Mouse (Mus musculus) G1E (cell line): ENCODE data around the gene Hbs1l. TPM values are rescaled to one million over a fixed set of nuclear protein-coding genes. Genes with fewer than 3 reads are reported as not detected.

Source experiments
- ATAC-seq: 2 replicates; pipeline ENCODE4 v1.8.0; 2016; ENCODE audit warnings: mild to moderate bottlenecking; ENCODE audit not compliant: insufficient number of reproducible peaks, poor library complexity, low FRiP score, severe bottlenecking; ENCODE audit errors: extremely low read depth
- DNase-seq: peaks from one replicate; pipeline ENCODE4 v3.0.0; 2012; ENCODE audit warnings: low spot score
- H3K27me3 ChIP-seq: 2 replicates; pipeline ENCODE4 v1.6.1; 2012; ENCODE audit warnings: mild to moderate bottlenecking, low read length, inconsistent platforms; ENCODE audit not compliant: insufficient read depth
- H3K36me3 ChIP-seq: replicated peaks from 2 replicates; pipeline ENCODE3; 2012; ENCODE audit warnings: mild to moderate bottlenecking, inconsistent platforms
- H3K4me1 ChIP-seq: 2 replicates; pipeline ENCODE4 v1.6.1; 2012; ENCODE audit warnings: low read depth, low read length, inconsistent platforms, mixed read lengths; ENCODE audit not compliant: insufficient read depth
- H3K4me3 ChIP-seq: 2 replicates; pipeline ENCODE4 v1.5.1; 2012; ENCODE audit warnings: low read depth, mild to moderate bottlenecking, inconsistent platforms, low read length, moderate library complexity, mixed read lengths
- H3K9me3 ChIP-seq: replicated peaks from 2 replicates; pipeline ENCODE4 v1.6.1; 2012; ENCODE audit warnings: inconsistent platforms
- CTCF ChIP-seq: IDR thresholded peaks from 2 replicates; pipeline ENCODE4 v1.5.1; 2012; ENCODE audit warnings: low read depth, low read length, inconsistent platforms, mixed read lengths
- GATA1 ChIP-seq: IDR thresholded peaks from 2 replicates; pipeline ENCODE4 v1.6.1; 2012; ENCODE audit warnings: borderline replicate concordance, low read length, inconsistent platforms, mixed read lengths
- GATA2 ChIP-seq: IDR thresholded peaks from 2 replicates; pipeline ENCODE4 v1.6.1; 2012; ENCODE audit warnings: low read depth, low read length, inconsistent platforms, borderline replicate concordance
- POLR2AphosphoS5 ChIP-seq: IDR thresholded peaks from 2 replicates; pipeline ENCODE4 v1.6.1; 2012; ENCODE audit warnings: low read depth, low read length, inconsistent platforms; ENCODE audit not compliant: insufficient replicate concordance
- TAL1 ChIP-seq: conservative IDR thresholded peaks from 2 replicates; pipeline ENCODE4 v1.6.1; 2012; ENCODE audit warnings: low read depth, low read length, inconsistent platforms, mixed read lengths
- polyA plus RNA-seq: library from polyadenylated mRNA; stranded (reverse); fragments of >175 nt; gene quantifications from 2 replicates; pipeline ENCODE4 v1.2.3, GENCODE M21; 2012
- total RNA-seq, 2 experiments: library from RNA; stranded (forward) in 1 of 2; stranded (reverse) in 1 of 2; fragments of 200-1000 nt in 1 of 2; fragments of >200 nt in 1 of 2; fragmentation: Nextera tagmentation in 1 of 2; gene quantifications; 2 replicates each; pipeline ENCODE4 v1.2.3; 2014 to 2017

The Hbs1l gene
- total and polyA plus RNA-seq, 3 experiments, result 132 to 153 (median 150) TPM

DNA sequence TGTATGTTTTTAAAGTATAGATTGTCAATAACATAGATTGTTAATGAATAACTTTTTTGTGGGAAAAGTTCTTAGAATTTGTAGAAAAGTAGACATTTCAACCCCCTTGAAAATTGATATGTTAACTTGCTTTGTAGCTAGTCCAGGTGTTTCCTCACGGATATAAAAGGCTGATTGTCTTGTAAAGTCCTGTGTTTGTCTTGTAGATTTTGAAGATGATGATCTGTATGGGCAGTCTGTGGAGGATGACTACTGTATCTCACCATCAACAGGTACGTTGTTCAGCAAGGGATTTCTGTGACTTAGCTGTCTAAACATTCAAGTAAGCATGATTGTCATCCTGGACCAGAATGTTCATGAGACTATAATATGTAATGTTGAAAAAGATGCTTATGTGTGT lies 3.2 kb downstream of the Hbs1l start:
- ATAC-seq, result no peak
- TF ChIP-seq GATA1 (no peak), TAL1 (no peak), CTCF (no peak), GATA2 (no peak), POLR2AphosphoS5 (no peak)
- Histone ChIP-seq H3K9me3 (no peaks in the 10 kb centered on the region), H3K4me3 (no peak overlapping the region), H3K4me1 (peaks cover 64% of the 10 kb centered on the region), H3K36me3 (peaks cover 65% of the 10 kb centered on the region), H3K27me3 (no peaks in the 10 kb centered on the region)
- DNase-seq, result no peak

DNA sequence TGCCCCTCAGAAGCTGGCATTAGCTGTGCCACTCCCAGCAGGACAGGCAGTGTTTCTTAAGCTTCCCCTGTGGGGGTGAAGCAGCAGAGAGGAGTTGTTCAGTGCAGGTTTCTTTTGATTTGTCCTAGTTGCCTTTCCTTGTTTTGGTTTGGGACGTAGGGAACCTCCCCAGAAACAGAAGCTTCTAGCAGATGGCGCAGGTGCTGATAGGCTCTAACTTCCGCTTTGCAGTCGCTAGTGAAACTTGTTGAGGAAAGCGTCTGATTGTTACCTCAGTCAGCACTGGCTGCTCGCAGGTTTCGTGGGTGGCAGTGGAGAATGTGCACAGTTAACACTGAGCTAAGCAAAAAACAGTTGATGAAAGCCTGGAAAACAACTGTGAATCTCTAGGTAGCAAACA lies 6.0 kb downstream of the Hbs1l start:
- TF ChIP-seq CTCF (no peak), GATA2 (no peak), TAL1 (no peak), GATA1 (no peak), POLR2AphosphoS5 (no peak)
- DNase-seq (no peak), ATAC-seq (peak; percentile 22; the same call in 1 of the 2 replicates)
- Histone ChIP-seq H3K36me3 (peaks cover 89% of the 10 kb centered on the region), H3K27me3 (no peaks in the 10 kb centered on the region), H3K4me1 (peaks cover 56% of the 10 kb centered on the region), H3K4me3 (no peak overlapping the region; the same call in 1 of the 2 replicates), H3K9me3 (no peaks in the 10 kb centered on the region)

DNA sequence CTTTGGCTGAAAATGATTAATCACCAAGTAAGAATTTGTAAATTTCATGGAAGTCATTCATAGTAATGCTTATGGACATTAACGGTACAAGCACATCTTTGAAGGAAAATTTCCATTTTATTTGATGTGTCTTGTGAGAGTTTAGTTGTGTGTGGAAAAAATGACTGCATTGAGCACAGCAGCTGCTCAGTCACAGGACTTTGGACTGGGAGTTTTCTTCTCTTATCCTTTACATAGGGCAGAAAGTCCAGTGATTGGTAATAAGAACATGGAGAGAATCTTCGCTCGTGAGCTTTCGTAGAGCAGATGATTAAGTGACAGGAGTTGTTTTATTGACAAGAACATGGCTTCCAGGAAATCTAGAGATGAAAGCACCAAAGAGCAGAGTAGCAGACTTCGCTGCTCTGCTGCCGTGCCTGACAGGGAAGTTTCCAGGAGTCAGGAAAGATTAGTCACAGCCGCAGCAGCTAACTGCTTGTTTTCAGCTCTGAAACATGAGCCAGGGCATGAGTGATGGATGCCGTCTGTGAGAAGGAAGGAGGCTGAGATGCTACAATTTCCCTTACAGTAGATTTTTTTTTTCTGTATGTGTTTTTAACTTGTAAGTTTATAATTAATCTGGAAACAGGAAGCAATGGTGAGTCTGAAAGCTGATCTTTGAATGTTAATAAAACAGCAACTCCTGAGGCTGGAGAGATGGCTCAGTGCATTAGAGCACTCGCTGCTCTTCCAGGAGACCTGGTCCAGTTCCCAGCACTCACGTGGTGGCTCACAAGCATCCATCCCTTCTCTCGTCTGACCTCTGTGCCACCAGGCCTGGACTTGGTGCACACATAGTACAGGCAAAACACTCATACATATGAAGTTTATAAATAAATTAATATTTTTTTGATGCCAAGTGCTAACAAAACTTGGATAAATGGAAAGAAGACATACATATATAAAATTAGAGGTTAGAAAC lies 9.2 kb downstream of the Hbs1l start:
- Histone ChIP-seq H3K4me3 (no peak overlapping the region), H3K27me3 (no peaks in the 10 kb centered on the region), H3K4me1 (peaks cover 31% of the 10 kb centered on the region), H3K9me3 (no peaks in the 10 kb centered on the region), H3K36me3 (peaks cover 73% of the 10 kb centered on the region)
- DNase-seq, result no peak
- TF ChIP-seq GATA1, result no peak
- TF ChIP-seq GATA2, result no peak
- TF ChIP-seq TAL1, result no peak
- TF ChIP-seq POLR2AphosphoS5, result no peak
- TF ChIP-seq CTCF, result no peak
- no peak for ATAC-seq

DNA sequence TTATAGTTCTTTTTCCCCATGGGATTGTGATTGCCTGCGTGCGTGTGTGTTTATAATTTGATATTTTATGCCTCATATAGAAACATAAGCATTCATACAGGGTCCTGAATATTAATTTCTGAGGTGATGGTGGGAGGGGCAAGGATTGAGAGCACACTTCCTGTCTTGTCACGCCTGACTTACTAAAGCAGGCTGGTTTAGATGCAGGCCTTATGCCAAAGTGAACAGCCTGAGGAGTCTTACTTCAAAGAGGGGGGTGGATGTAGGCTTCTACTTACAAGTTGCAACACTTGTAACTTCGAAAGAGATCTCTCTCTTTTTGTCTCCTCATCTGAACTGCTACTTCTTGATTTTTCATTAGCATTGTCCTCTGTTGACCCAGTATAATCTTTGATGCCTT lies 18.0 kb downstream of the Hbs1l start:
- H3K36me3 ChIP-seq, result peaks cover 46% of the 10 kb centered on the region
- H3K4me1 ChIP-seq, result peaks cover 6% of the 10 kb centered on the region; the same call in 1 of the 2 replicates
- DNase-seq (no peak), ATAC-seq (no peak)
- no peak overlapping the region for H3K4me3 ChIP-seq
- TF ChIP-seq POLR2AphosphoS5 (no peak), GATA1 (no peak), TAL1 (no peak), GATA2 (no peak)
- H3K27me3 ChIP-seq, result no peaks in the 10 kb centered on the region
- H3K9me3 ChIP-seq, result no peaks in the 10 kb centered on the region

DNA sequence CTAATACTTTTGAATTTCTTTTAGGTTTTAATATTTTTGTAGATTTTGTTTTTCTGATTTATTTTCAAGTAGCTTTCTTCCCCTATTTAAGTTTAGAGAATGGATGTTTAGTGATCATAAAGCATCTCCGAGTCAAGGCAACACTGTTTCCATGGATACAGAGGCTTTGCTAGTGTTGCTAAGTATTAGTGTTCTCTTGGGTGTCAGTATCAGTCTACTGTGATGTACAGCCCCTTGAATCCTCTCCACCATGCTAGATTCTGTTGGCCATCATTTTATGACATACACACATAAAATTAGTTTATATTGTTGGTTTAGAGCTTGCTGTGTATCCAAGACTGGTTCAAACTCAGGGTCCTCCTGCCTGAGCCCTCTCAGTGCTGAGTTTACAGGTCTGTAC lies 20.3 kb downstream of the Hbs1l start:
- DNase-seq (no peak), ATAC-seq (no peak)
- H3K9me3 ChIP-seq, result no peaks in the 10 kb centered on the region
- no peaks in the 10 kb centered on the region for H3K27me3 ChIP-seq
- TF ChIP-seq CTCF (no peak), POLR2AphosphoS5 (no peak), TAL1 (no peak), GATA2 (no peak), GATA1 (no peak)
- H3K4me3 ChIP-seq, result no peak overlapping the region
- peaks cover 63% of the 10 kb centered on the region for H3K36me3 ChIP-seq
- H3K4me1 ChIP-seq, result peaks cover 8% of the 10 kb centered on the region; the same call in 1 of the 2 replicates

DNA sequence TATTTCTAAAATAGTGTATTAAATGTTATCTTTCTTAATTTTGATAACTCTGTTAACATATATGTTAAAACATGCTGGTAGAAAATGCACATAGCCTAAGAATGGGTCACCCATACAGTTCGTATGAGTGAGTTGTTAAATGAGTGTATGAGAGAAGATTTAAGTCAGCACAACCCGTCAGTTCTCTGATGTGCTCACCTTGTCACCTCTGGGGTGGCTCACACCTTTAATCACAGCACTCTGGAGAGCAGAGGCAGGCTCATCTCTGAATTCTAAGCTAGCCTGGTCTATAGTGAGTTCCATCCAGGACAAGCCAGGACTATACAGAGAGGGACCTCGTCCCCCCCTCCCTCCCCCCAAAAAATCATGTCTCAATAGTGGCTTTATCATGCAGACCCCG lies 22.5 kb downstream of the Hbs1l start:
- Histone ChIP-seq H3K4me3 (no peak overlapping the region), H3K36me3 (peaks cover 84% of the 10 kb centered on the region), H3K4me1 (peaks cover 14% of the 10 kb centered on the region), H3K27me3 (no peaks in the 10 kb centered on the region), H3K9me3 (no peaks in the 10 kb centered on the region)
- ATAC-seq (no peak), DNase-seq (no peak)
- TF ChIP-seq GATA1, result no peak
- no peak for TF ChIP-seq TAL1
- TF ChIP-seq POLR2AphosphoS5, result no peak
- TF ChIP-seq CTCF, result no peak
- no peak for TF ChIP-seq GATA2

DNA sequence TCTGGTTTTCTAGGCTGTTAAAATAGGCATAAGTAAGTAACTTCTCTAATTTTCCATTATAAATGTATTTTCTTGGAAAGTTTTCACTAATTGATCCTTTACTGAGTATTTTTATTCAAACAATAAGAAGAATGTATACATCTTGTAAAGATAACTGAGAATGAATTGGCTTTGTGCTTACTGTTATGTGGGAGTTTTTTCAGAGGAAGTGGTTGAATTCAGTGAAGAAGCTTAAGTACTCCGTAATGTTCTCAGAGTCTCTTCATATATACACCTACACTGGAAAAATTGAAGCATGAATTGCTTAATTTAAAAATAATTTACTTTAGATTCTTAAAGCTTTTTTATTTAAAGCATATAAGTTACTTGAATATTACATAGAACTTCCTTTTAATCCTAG lies 23.2 kb downstream of the Hbs1l start:
- ATAC-seq (no peak), DNase-seq (no peak)
- H3K36me3 ChIP-seq, result peaks cover 86% of the 10 kb centered on the region
- no peaks in the 10 kb centered on the region for H3K27me3 ChIP-seq
- H3K9me3 ChIP-seq, result no peaks in the 10 kb centered on the region
- peaks cover 15% of the 10 kb centered on the region for H3K4me1 ChIP-seq
- TF ChIP-seq GATA1 (no peak), CTCF (no peak), TAL1 (no peak), GATA2 (no peak)
- H3K4me3 ChIP-seq, result no peak overlapping the region
